Mouse (Mus musculus): ENCODE results near the gene Gm49486.

Gm49486 gene

GRCm38 (mm10) chr15:79270317-79271123, 41.3 kb downstream of the Gm49486 start:
- DNase-seq (ENCODE audit: low spot score in 2 of 2), result peak in 1 of 2 experiments; percentile 52

DNA sequence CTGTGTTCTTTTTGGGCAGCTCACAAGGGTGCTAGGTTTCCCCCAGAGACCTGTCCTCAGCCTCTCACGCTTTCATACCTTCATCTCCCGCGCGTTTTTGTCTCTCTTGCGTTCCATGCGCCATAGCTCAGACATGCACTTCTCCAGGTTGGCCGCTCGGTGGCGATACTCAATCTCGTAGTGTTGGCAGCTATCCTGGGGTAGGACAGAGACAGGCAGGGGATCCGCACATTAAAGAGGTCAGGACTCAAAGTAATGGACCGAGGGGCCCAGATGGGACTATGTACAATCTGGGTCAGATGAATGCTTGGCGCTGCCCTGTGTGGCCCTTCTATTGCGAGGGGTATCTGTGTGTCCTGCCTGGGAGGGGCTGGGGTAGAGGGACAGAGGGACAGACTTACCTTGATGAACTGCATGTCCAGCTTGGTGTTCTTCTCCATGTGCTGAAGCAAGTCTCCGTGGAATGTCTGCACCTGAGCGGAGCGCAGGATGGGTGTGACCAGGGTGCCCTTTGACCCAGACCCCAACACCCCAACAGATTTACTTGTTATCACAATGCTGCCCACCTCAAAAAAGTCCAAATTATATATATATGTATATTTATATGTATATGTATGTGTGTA, 42.0 kb downstream of the Gm49486 start:
- DNase-seq (ENCODE audit: low spot score in 2 of 2), result peak in 1 of 2 experiments; percentile 37

- no peak for DNase-seq (ENCODE audit: low spot score in 2 of 2)
Measured at GRCm38 (mm10) chr15:79273020-79273419, 43.8 kb downstream of the Gm49486 start.

GRCm38 (mm10) chr15:79277728-79278127, 48.5 kb downstream of the Gm49486 start:
- DNase-seq (ENCODE audit: low spot score in 2 of 2), result no peak

DNA sequence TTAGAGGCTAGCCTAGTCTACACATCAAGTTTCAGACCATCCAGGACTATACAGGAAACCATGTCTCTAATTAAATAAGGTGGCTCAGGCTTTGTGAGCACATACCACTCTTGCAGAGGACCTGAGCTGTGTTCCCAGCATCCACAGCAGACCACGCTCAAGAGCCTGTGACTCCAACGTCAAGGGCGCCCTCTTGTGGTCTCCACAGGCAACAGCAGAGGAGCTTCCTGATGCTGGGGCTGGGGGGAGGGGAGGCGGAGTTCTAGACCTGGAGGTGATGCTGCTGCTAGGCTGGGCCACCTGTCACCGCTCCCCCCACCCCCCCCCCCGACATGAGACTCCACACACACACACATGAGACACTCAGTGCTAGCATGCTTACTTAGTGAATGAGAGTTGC, 51.0 kb downstream of the Gm49486 start:
- no peak for DNase-seq (ENCODE audit: low spot score in 2 of 2)

GRCm38 (mm10) chr15:79280850-79281249, 51.7 kb downstream of the Gm49486 start:
- no peak for DNase-seq (ENCODE audit: low spot score in 2 of 2)

DNA sequence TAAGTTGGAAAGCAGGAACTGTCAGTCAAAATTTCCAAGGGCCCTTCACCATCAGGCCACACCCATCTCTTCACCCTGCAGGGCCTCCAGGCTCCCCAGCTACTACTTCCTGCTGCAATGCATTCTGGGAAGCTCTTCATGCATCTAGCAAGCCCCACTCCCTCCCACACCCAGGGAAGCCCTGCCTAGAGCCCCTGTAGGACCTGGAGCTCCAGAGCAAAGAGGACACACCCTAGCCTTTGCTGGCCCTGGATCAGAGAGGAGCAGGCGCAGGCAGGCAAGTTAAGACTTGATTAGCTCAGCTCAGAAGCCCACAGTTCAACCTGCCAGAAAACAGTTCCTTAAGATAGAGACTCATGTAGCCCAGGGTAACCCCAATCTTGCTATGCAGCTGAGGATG, 52.2 kb downstream of the Gm49486 start:
- no peak for DNase-seq (ENCODE audit: low spot score in 2 of 2)

DNA sequence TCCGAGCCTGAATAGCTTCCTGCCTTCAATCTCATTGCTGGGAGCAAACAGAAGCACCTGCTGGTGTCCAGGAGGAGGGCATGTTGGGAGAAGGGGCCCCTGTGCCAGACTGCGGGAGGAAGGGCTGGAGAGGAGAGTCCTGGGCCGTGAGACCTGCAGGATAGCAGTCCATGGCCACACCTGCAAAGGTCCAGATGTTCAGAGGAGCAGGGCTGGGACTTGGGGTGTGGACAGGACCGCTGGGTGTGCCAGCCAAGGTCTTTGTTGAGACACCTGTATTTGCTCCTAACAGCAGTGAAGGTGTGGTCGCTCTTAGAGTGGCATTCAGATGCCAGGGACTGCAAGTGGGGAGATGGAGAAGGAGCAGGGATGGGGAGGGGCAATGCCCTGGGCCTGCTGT, 53.2 kb downstream of the Gm49486 start:
- DNase-seq (ENCODE audit: low spot score in 2 of 2), result no peak

DNA sequence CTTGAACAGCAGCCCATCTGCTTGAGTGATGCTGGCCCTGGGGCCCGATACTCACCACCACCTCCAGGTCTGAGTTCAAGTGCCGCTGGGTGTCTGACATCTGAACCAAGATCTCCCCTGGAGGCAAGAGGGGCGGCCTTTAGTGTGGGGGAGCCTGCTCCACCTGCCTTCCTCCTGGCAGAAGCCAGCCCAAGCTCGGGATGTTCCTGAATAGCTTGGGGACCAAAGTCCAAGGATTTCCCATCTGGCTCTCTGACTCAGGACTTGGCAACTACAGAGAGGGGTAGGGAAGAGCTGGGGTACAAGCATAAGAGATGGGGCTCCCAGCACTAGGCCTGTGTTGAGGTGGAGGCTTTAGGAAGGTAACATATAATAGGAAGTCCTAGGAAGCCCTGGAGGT, 54.2 kb downstream of the Gm49486 start:
- no peak for DNase-seq (ENCODE audit: low spot score in 2 of 2)

DNA sequence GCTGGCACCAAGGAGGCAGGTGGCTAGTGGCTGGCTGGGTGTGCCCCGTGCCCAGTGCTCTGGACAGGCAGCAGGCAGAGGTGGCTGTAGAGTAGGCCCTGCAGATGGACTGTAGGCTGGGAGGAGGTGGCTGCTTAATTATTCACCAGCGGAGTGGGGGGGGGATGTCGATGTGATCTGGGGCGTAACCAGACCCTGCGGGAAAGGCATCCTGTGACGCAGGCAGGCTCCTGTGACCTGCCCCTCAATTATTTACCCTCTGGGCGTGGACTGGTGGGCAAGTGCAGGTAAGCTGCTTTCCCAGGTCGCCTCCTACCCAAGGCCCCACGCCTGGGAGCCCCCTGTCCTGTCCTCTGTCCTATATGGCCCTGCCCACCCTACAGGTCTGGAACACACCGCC, 56.2 kb downstream of the Gm49486 start, which contains the start of gene Baiap2l2:
TSS of gene Baiap2l2 (minus strand) at position 139 of the 400 bp plus-strand sequence.
- DNase-seq (ENCODE audit: low spot score in 2 of 2), result no peak

DNA sequence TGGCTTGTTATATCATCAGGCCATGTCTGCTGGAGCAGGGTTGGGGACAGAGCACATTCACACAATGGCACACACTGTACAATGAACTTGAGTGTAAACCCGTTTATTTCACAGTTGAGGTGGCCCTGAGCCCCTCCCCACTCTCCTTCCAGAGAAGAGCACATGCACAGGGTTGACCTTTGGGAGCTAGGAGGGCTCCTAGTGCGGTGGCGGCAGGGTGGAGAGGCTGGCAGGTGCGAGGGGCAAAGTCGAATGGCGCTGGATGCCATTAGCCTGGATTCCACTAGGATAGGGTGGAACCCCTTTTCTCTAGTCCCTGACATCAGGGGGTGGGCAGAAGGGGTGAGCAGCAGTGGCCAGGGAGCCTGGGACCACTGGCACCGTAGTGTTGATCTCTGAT, 57.0 kb downstream of the Gm49486 start:
- no peak for DNase-seq (ENCODE audit: low spot score in 2 of 2)

DNA sequence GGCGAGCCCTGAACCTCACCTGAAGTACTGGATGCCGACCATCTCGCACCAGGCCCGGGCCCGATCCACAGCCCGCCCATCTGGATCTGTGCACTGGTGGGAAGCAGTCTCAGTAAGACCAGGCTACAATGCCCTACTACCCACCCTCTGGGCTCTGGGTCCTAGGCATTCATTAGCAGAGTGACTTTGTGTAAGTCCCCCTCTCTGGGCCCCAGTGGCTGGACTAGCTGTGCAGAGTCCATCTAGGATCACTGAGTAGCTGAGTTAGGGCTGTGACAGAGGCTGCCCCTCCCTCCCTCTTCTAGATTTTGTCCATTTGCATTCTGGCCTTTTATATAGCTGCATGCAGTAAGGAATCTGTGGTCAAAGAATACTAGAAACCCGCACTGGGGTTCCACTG, 57.9 kb downstream of the Gm49486 start:
- DNase-seq (ENCODE audit: low spot score in 2 of 2), result no peak

- no peak for DNase-seq (ENCODE audit: low spot score in 2 of 2)
Measured at GRCm38 (mm10) chr15:79288387-79288786, 59.2 kb downstream of the Gm49486 start.

DNA sequence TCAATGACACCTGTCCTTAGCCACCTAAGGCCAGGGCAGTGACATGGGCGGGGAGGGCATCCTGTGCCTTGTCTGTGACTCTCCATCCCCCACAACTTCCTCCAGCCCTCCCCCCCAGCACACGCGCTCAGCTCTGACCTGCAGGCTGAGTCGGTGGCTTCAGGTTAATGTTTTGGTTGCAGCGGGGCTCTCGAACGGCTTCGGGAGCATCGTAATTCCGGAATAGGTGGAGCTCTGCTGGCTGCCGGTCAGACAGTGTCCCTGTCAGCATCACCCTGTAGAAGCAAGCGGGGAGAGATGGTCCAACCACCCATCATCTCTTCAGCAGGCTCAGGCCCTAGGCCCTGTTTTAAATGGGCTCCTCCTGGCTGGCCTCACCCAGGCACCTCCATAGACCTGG, 60.2 kb downstream of the Gm49486 start:
- no peak for DNase-seq (ENCODE audit: low spot score in 2 of 2)

DNA sequence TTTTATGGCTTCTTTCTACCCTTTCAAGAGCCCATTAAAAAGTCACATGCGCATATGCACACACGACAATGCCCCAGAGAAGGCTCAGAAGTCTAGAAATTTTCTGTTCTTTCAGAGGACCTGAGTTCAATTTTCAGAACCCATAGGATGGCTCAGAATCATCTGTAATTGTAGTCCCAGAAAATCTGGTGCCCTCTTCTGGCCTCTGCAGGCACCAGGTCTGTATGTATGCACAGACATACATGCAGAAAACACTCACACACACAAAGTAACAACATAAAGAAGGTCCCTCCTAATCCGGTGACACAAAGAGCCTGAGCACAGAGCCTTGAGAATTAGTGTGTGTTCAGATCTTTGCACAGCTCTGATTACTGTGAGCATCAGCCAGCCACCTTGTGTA, 61.1 kb downstream of the Gm49486 start:
- no peak for DNase-seq (ENCODE audit: low spot score in 2 of 2)

DNA sequence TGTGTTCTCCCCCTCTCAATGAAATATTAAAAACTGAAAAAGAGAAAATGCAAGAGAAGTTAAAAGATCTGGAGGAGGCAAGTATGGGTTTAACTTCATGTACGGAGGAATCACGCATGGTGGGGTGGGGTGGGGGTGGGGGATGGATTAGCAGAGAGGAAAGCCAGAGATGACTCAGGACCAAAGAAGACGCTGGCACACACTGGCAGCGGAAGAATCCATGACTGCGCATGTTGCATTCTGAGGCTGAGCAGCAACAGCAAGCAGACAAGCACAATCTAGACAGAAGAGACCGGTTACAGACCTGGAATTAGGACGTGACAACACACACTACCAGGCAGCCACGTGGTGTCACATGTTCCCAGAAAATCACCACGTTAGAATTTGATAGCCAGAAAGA, 63.6 kb downstream of the Gm49486 start:
- DNase-seq (ENCODE audit: low spot score in 2 of 2), result no peak

- no peak for DNase-seq (ENCODE audit: low spot score in 2 of 2)
Measured at GRCm38 (mm10) chr15:79298553-79298952, 69.4 kb downstream of the Gm49486 start.

DNA sequence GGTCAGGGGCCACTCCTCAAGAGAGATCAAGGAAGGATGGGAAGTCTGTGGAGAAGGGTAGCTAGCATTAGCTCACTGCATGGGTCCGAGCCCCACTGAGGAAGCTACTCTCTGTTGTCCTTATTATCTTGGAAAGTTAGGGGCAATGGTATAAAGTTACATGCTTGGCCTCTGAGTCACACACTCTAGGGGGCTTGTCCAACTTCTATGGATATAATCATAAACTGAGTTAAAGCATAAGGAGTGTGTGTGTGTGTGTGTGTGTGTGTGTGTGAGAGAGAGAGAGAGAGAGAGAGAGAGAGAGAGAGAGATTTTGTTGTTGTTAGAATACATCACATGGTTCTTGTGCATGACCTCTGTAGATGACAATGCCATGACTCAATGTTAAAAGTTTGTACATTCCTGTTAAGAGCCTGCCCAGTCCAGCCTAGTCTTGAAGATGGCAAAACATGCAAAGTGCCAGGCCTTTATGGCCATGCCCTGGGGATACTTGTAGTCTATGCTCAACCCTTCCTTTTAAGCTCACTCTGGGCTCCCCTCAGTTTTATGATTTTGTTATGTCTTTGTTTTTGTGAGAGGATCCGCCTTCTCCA, 70.5 kb downstream of the Gm49486 start:
- no peak for DNase-seq (ENCODE audit: low spot score in 2 of 2)

- DNase-seq (ENCODE audit: low spot score in 2 of 2), result no peak
Measured at GRCm38 (mm10) chr15:79303725-79304124, 74.5 kb downstream of the Gm49486 start.

- no peak for DNase-seq (ENCODE audit: low spot score in 2 of 2)
Measured at GRCm38 (mm10) chr15:79304832-79305231, 75.6 kb downstream of the Gm49486 start.

DNA sequence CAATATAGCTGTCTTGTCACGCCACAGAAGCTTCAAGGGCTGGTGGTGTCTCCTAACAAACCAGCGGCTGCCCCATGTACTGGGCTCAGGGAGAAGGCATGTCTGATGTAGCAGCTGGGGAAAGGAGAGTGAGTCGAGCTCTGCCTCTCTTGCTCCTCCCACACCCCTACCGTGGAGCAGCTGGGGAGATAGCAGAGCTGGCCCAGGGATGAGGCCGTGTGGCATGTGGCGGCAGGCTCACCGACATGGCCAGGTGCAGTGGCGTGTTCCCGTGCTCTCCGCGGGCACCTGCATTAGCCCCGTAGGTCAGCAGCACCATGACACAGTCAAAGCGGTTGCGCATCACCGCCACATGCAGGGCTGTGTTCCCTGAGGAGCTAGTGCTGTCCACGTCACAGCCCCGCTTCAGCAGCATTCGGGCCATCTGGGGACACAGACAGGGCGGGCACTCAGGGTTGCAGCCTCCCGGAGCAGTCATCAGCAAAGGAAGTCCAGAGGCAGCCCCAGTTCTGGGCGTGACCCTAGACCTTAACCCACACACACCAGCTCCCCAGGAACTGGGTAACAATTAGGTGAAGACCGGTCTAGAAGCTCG, 76.9 kb downstream of the Gm49486 start:
- no peak for DNase-seq (ENCODE audit: low spot score in 2 of 2)

Data from frontal cortex, postnatal 10 days (tissue).